Comparison of ENCODE assay signal across 16 mouse cellular contexts in the genomic region with DNA sequence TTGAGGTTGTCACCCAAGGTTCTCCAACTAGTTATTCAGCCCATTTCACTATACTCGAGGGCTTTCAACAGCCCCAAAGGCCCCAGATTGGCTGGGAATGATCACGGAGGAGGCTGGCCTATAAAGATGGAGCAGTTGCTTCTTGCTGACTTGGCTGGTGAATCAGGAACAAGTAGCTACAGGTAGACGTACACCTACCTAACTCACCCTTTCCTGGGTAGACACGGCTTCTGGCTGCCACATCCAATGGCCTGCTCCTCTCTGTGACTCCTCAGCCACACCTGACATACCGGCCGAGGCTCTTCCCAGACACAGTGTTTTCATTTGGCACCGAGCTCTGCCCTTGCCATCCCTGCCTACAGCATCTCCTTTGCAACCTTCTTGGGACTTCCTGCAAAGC. TPM values are rescaled to one million over a fixed set of nuclear protein-coding genes. Genes with fewer than 3 reads are reported as not detected.
A peak's percentile ranks its signal among the peaks of the same experiment; 100 is the strongest.
DNase-seq lines count a peak whose midpoint lies in the region; TF ChIP-seq lines count a peak whose summit lies in the region.
"Had no signal": no experiment of that assay in that cellular context is flagged by ENCODE, and none has a peak within 500 bp of the region (broad histone marks: within the 10 kb centered on the region; RNA-seq: fewer than 3 reads in every experiment).

No protein-coding gene starts in this region.

- no peaks in the 10 kb centered on the region for H3K4me1 ChIP-seq in heart, adult 2 months (ENCODE audit: control insufficient read depth, insufficient read depth, low read length)
- H3K4me1 ChIP-seq in embryonic fibroblast, embryonic 13.5 days (ENCODE audit: control insufficient read depth, insufficient read depth, low read length): peaks cover 9% of the 10 kb centered on the region; the same call in 1 of the 2 replicates
- no peaks in the 10 kb centered on the region for H3K4me1 ChIP-seq in cerebellum, adult 2 months (ENCODE audit: control insufficient read depth, insufficient read depth, low read length)
- H3K4me1 ChIP-seq: forebrain, embryonic 10.5 days; forebrain, embryonic 12.5 days had no signal

- no peaks in the 10 kb centered on the region for H3K79me2 ChIP-seq in heart, adult 2 months (replicated peaks; ENCODE audit: control insufficient read depth, insufficient read depth, low read length)

- no peaks in the 10 kb centered on the region for H3K36me3 ChIP-seq in heart, adult 2 months (ENCODE audit: control insufficient read depth, insufficient read depth, low read length)
- H3K36me3 ChIP-seq: forebrain, embryonic 10.5 days; forebrain, embryonic 12.5 days had no signal

- intact Hi-C loops in heart, adult 2 months (cut with DNase I): no loop called here
- intact Hi-C loops in heart, postnatal 25 days (cut with DNase I): no loop called here
- intact Hi-C loops in left cerebral cortex, postnatal 36 days (cut with DNase I): no loop called here

- H3K27ac ChIP-seq in heart, adult 2 months: peak overlapping the region; percentile 46
- peak overlapping the region; percentile 50 for H3K27ac ChIP-seq in embryonic fibroblast, embryonic 13.5 days (ENCODE audit: insufficient read depth, low read length)
- no peak overlapping the region for H3K27ac ChIP-seq in cerebellum, adult 2 months (ENCODE audit: insufficient read depth, low read length)
- H3K27ac ChIP-seq: embryonic facial prominence, embryonic 13.5 days; forebrain, embryonic 10.5 days; forebrain, embryonic 12.5 days had no signal

- TF ChIP-seq CTCF in heart, adult 2 months (IDR thresholded peaks at IDR 0.05): no peak
- TF ChIP-seq CTCF in embryonic fibroblast, embryonic 13.5 days (IDR thresholded peaks at IDR 0.05; ENCODE audit: borderline replicate concordance, insufficient read depth, low read length): no peak
- TF ChIP-seq CTCF in cerebellum, adult 2 months (IDR thresholded peaks at IDR 0.05; ENCODE audit: borderline replicate concordance, insufficient read depth, low read depth, low read length): no peak

- TF ChIP-seq POLR2A in heart, adult 2 months (IDR thresholded peaks at IDR 0.05; ENCODE audit: insufficient read depth, low read depth, low read length): no peak
- TF ChIP-seq POLR2A in embryonic fibroblast, embryonic 13.5 days (IDR thresholded peaks at IDR 0.05; ENCODE audit: low read depth, low read length): no peak
- no peak for TF ChIP-seq POLR2A in cerebellum, adult 2 months (IDR thresholded peaks at IDR 0.05; ENCODE audit: borderline replicate concordance, insufficient read depth, low read length)

- no peak overlapping the region for H3K4me3 ChIP-seq in heart, adult 2 months
- no peak overlapping the region for H3K4me3 ChIP-seq in embryonic fibroblast, embryonic 13.5 days (ENCODE audit: insufficient read depth, low read length)
- H3K4me3 ChIP-seq in cerebellum, adult 2 months (replicated peaks; ENCODE audit: insufficient read depth, low read depth, low read length): no peak overlapping the region
- H3K4me3 ChIP-seq: embryonic facial prominence, embryonic 13.5 days; embryonic facial prominence, embryonic 15.5 days; forebrain, embryonic 10.5 days; forebrain, embryonic 12.5 days had no signal

- no peak for TF ChIP-seq EP300 in heart, adult 2 months (IDR thresholded peaks at IDR 0.05; ENCODE audit: insufficient read depth, low read depth, low read length)

- H3K9ac ChIP-seq in heart, adult 2 months (ENCODE audit: low read depth, low read length): no peak overlapping the region
- H3K9ac ChIP-seq: embryonic facial prominence, embryonic 13.5 days; embryonic facial prominence, embryonic 15.5 days; forebrain, embryonic 12.5 days had no signal

- H3K27me3 ChIP-seq in heart, adult 2 months (ENCODE audit: control insufficient read depth, insufficient read depth, low read length): no peaks in the 10 kb centered on the region
- H3K27me3 ChIP-seq in cerebellum, adult 2 months (ENCODE audit: control insufficient read depth, insufficient read depth, low read length): no peaks in the 10 kb centered on the region
- H3K27me3 ChIP-seq: embryonic facial prominence, embryonic 13.5 days; embryonic facial prominence, embryonic 15.5 days; forebrain, embryonic 12.5 days had no signal

- WGBS in heart, adult 2 months: 85% methylated on average over 7 of the region's 7 CpGs
- 89% methylated on average over 7 of the region's 7 CpGs for WGBS in cerebellum, adult 2 months

- DNase-seq in heart, adult 2 months: no peak
- DNase-seq in heart, postnatal 25 days (ENCODE audit: low spot score): no peak
- peak; percentile 86 for DNase-seq in fat pad, adult 2 months (ENCODE audit: extremely low read depth, low read depth, low spot score)
- DNase-seq in left cerebral cortex, postnatal 36 days (ENCODE audit: low spot score in 2 of 2): no peak
- DNase-seq in cerebellum, adult 2 months: no peak
- DNase-seq: cerebellum, adult 11-12 months; cerebellum, adult 8-10 months; cerebellum, adult 9-11 months; cerebellum, postnatal 14 days; cerebellum, postnatal 36 days; embryo, embryonic 11 days had no signal

RNA-seq across cellular contexts. Expression of gene Tmem63a, which starts 25.1 kb away (rescaled TPM):
- 10 to 100 TPM; 13.2 to 15.8 TPM for total RNA-seq in heart, adult 2 months (2021)
- 27.5 and 34.5 TPM in 2 replicates for polyA plus RNA-seq in heart, adult 2 months (2012; rRNA removed)
- total RNA-seq in heart, postnatal 25 days (2021): 10 to 100 TPM; 15.1 to 16.3 TPM
- polyA plus RNA-seq in embryonic fibroblast, embryonic 13.5 days (2011; ENCODE audit: insufficient read length, low read depth, missing spikeins): 44.4 and 45.2 TPM in 2 replicates
- 10 to 100 TPM; 13.8 to 20.6 TPM for total RNA-seq in left cerebral cortex, postnatal 36 days (2021)
- 87.8 and 117 TPM in 2 replicates for polyA plus RNA-seq in cerebellum, adult 2 months (2012; rRNA removed)

RNA-seq across cellular contexts. Expression of gene Lefty1, which starts 32.4 kb away (rescaled TPM):
- total RNA-seq in heart, adult 2 months (2021): under 1 TPM; 0.41 to 0.57 TPM
- 3.0 and 3.3 TPM in 2 replicates for polyA plus RNA-seq in heart, adult 2 months (2012; rRNA removed)
- total RNA-seq in heart, postnatal 25 days (2021): under 1 TPM; 0.17 to 0.94 TPM
- polyA plus RNA-seq in embryonic fibroblast, embryonic 13.5 days (2011; ENCODE audit: insufficient read length, low read depth, missing spikeins): 2.5 and 2.7 TPM in 2 replicates
- under 1 TPM in 1 of 2 experiments, not detected in 1; 0.20 TPM for total RNA-seq in left cerebral cortex, postnatal 36 days (2021)
- 3.6 and 3.7 TPM in 2 replicates for polyA plus RNA-seq in cerebellum, adult 2 months (2012; rRNA removed)

RNA-seq across cellular contexts. Expression of gene Ephx1, which starts 53.4 kb away (rescaled TPM):
- total RNA-seq in heart, adult 2 months (2021): 10 to 100 TPM; 29.8 to 40.4 TPM
- polyA plus RNA-seq in heart, adult 2 months (2012; rRNA removed): 41.1 and 45.1 TPM in 2 replicates
- total RNA-seq in heart, postnatal 25 days (2021): 10 to 100 TPM; 22.5 to 40.8 TPM
- polyA plus RNA-seq in embryonic fibroblast, embryonic 13.5 days (2011; ENCODE audit: insufficient read length, low read depth, missing spikeins): 156 and 205 TPM in 2 replicates
- total RNA-seq in left cerebral cortex, postnatal 36 days (2021): 10 to 100 TPM; 30.2 to 31.6 TPM
- 54.8 and 61.0 TPM in 2 replicates for polyA plus RNA-seq in cerebellum, adult 2 months (2012; rRNA removed)
